Mouse (Mus musculus): ENCODE data around the gene Prmt7.
"Not testable (repeated sequence)": the region's sequence is repeated elsewhere in the genome, so short reads cannot be mapped to it uniquely, and the experiment has no call there.

Prmt7 gene

DNA sequence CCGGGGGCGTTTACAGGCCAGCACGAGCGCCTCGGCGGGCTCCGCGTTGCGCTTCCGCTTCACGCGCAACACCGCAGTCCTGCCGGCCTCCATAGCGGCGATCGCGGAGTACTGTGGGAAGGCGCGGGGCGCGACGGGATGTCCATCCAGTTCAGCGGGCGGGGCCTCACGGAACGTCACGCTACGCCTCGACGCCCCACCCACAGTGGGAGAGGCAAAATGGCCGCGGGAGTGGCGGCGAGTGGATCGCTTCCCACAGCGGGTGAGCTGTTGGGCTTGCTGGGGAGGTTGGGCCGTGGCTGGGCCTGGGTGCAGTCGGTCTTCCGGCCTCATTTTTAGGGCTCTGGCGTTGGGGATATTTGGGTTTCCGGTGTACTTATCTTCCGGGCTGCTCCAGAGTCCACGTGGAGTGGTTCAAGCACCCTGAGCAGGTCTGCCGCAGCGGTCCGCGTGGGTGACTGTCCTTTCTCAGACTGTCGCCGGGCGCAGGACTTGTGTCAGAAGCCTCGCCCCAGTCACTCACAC, at the start of gene Prmt7, which contains the start of gene Slc7a6os:
Prmt7 (plus strand) TSS at position 116 of the 525 bp plus-strand sequence.
Slc7a6os (minus strand) TSS at position 115 of the 525 bp plus-strand sequence.
- DNase-seq (ENCODE audit: low spot score in 2 of 2): peak; percentile 89 to 92

DNA sequence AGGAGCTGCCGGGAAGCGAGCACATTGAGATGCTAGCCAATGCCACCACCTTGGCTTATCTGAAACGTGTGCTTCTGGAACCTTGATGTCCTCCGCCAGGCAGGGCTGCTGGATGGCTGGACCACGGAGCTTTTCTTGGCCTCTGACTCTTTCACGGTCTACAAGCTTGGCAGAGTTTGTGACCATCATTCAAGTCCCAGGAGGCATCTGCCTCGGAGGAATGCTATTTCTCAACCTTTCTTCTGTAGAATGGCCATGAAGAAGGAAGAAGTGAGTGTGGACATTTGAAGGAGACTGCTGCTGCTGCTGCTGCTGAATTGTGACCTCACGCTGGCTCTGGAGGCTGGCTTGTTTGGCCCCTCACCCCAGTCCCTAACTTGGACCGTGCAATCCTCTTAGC, 47.5 kb upstream of the Prmt7 start:
- no peak for DNase-seq (ENCODE audit: low spot score in 2 of 2)

DNA sequence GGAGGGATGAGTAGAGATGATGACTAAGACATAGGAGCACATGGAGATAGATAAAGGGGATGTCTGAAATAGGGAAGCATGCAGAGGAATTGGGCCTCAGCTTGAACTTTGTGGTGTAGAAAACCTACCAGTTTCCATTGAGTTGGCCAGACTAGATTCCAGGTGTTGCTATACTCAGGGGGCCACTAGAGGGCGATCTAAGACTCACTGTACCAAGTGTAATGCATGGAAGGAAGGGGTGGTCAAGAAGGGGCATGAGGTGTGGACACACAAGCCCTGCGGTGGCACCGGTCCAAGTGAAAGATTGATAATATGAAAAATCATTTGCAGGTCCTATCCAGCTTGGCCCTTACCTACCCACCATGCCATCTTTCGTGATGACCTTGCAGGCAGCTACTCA, 45.3 kb upstream of the Prmt7 start:
- peak; percentile 30 to 68 for DNase-seq (ENCODE audit: low spot score in 2 of 2)

DNA sequence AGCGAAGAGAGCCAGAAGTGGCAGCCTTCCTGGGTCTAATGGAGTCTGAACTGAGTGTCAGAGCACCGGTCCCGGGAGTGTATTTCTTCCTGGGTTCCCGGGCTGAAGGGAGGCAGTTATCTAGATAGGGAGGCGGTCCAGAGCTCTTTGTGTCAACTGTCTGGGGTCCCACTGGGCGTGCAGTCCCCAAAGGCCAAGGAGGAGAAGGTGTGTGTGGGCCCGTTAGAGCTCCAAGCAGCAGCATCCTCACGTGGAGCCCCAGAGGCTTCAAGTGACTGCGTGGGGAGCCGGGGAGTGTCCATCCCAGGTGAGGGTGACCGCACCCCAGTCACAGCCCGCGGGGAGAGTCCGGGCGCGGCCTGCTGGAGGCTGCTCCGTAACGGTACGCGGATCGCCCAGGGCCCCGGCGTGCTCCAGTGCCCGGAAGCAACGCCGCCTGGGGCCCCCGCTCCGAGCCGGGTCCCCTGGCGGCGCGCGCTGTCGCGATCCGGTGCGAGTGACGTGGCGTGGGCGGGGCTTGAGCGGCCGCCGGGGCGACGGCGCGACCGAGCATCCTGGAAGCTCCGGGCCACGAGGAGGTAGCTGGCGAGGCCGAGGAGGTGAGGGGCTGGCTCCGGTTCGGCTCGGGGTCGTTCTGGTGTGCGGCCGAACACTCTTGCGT, 42.2 kb upstream of the Prmt7 start, which contains the start of gene Slc7a6:
Slc7a6 (plus strand) TSS at position 502 of the 661 bp plus-strand sequence.
- DNase-seq (ENCODE audit: low spot score in 2 of 2): peak; percentile 72 to 82

DNA sequence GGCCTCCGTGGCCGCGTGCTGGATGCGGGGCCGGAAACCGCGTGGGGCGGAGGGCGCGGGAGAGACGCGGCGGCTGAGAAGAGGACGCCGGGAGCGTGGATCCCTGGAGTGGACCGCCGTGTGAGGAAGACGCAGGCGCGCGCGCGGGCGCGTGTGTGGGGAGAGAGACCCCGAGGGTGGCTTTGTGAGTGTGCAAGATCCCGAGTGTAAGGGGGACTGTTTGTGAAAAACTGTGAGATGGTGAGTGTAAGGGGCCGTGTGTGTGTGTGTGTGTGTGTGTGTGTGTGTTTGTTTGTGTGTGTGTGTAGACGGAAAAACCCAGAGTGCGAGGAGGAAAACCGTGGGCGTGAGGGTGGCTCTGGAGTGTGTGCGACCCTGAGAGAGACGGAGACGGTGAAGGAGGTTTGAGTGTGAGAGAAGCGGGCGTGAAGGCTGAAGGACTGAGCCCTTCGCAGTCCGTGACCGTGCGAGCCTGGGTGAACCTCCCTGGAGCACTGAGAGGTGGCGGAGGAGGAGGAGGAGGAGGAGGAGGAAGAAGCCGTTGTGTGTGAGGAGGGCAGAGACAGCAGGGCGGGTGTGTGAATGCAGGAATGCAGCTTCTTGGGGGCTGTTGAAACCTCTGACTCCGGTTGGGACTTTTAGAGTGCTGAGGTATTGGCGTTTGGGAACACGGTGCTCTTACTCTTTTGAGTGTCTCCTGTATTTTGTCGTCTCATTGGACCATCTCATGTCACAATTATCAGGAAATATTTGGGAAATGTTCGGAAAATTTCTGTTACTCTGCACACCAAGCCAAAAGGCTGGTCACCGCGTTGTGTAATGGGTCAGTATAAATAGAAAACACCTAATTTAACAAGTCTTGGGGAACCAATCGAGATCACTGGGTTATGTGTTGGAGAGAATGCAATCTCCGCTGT, 41.5 kb upstream of the Prmt7 start:
- no peak for DNase-seq (ENCODE audit: low spot score in 2 of 2)

DNA sequence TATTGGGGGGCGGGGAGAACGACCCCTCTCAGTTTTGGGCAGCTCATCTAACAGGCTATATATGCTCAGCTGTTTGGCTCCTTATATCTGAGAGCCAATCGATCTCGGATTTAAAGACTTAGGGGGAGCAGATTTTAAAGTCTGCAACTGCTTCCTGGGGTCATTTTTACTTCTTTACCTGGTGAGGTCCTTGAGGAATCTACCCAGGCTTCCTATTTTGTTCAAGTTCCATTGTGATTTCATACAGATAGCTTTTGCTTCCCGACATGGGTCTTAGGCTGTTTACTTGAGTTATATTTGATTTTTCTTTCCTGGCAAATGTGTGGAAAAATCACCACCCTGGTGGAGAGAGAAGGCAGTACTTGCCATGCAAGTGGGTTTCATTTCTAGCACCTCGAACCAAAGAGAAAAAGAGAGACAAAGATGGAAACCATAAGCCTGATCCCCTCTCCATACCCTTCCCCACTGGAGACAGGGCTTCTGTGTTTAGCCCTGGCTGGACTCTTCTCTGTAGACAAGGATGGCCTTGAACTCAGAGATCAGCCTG, 40.7 kb upstream of the Prmt7 start:
- no peak for DNase-seq (ENCODE audit: low spot score in 2 of 2)

DNA sequence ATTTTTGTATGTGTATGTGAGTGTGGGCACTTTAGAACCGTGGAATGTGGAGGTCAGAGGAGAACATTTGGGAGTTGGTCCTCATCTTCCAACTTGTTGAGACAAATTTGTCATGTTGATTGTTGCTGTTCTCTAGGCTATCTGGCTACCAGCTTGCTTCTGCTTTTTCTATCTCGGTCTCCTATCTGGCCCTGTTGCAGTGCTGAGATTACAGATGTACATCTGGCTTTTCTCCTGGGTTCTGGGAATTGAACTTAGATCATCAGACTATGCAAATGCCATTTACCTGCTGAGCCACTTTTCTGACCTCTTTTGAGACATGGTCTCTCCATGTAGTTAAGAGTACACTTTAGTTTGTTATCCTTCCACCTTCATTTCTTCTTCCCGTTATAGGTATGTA, 37.2 kb upstream of the Prmt7 start:
- DNase-seq (ENCODE audit: low spot score in 2 of 2): no peak

DNA sequence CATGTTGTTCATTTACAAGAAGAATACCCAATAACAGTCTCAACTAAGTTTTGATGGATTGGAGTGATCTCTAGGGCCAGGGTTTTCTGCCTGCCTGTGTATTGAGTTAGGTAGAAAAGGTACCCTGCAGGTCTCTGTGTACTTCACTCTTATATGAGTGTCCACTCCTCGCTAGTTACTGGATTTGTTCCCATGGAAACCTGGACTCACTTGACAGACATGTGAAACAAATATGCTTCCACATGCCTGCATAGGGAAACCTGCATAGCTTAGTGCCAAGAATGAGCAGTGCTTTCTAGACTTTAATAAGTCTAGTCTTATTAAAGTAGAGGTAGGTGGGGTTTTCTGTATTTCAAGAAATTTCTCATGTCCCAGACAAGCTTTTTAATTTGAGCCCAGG, 33.8 kb upstream of the Prmt7 start:
- no peak for DNase-seq (ENCODE audit: low spot score in 2 of 2)

DNA sequence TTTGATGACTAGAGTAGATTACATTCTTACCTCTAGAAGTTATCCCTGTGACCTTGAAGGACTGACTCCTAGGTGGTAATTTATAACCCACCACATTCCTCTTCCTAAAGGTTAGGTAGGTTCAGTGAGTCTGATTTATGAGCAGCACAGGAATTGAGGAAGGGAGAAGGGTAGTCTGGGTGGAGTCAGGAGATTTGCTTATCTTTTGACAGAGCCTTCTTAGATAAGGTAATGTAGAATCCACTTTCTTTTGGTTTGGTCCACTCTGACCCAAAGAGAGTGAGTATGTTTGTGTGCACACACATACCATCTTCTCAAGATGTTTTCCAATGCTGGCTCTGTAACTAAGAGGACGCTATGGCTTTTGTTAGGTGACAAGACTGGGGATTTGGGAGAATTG, 33.1 kb upstream of the Prmt7 start:
- DNase-seq (ENCODE audit: low spot score in 2 of 2): no peak

DNA sequence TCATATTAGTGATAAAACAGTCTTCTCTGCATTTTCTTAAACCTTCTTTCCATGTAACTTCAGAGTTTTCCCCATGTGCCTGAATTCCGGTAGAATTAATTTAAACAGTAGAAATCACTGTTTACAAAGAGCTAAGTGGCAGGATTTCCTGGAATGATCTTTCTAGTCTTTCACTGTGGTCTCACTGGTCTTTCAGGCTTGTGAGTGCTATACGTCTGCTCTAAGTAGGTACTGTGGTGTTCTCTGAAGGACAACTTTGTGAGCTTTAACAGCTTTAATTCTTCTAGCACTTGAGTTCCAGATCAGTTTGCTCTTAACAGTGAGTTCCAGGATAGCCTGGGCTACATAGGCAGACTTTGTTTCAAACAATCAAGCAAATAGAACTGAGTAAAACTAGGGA, 32.3 kb upstream of the Prmt7 start:
- no peak for DNase-seq (ENCODE audit: low spot score in 2 of 2)

DNA sequence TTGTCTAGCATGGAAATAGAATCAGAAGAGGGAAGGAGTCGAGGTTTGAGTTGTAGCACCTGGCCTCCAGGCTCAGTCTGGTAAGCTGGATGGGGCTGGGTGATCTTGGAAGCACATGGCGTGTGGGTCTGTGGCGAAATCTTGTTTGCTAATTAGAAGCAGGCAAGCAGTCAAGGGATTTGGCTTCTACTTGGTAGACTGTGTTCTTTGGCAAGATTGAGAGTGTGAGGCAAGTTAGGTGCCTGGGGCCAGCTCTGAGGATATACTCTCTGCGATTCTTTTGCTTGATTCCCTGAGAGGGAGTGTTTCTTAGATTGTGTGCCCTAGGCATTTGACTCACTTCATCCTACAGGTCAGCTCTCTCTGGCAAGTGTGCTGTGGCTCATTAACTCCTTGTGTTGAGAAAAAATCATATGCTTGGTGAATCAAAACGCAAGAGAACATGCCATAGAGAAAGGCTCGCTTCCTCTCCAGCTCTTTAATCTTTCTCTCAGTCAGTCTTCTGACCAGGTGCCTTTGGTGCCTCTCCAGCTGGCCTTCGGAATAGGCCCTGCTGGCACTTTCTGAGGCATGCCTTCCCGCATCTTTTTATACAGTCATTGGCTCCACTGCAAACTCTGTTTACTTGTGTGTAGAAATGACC, 25.0 kb upstream of the Prmt7 start:
- no peak for DNase-seq (ENCODE audit: low spot score in 2 of 2)

DNA sequence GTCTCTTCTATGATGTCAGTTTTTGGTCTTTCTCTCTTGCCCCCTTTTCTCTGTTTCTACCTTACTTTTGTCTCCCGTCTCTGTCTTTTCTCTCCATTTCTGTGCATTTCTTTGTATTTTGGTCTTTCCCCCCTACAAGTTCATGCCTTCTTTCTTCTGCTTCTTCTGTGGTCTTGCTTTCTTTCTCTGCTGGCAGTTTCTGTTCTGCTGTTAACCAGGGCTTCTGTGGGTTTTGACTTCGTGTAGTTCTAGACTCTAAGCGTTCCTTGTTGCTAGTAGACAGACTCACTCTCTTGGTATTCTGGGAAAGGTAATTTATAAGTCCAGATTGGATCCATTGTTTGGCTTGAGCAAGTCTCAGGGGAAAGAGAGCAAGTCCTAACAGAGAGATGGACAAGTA, 24.3 kb upstream of the Prmt7 start:
- no peak for DNase-seq (ENCODE audit: low spot score in 2 of 2)

DNA sequence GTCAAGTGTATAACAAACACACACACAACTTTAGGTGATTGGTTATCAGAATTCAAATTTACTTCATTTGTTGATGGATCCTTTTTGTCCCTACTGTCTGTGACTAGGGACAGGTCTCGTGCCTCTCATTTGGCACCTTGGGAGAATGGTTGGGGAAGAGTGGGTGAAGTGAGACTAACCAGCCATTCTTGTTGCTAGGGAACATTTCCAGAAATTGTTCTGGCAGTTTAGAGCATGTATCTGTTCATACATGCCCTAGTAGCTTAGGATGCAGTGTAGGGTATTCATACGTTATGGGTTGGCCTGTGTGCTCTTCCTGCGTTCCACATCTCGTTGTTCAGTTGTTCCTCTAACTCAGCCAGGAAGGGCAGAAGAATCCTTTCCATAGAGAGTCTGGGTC, 21.6 kb upstream of the Prmt7 start:
- DNase-seq (ENCODE audit: low spot score in 2 of 2): no peak

DNA sequence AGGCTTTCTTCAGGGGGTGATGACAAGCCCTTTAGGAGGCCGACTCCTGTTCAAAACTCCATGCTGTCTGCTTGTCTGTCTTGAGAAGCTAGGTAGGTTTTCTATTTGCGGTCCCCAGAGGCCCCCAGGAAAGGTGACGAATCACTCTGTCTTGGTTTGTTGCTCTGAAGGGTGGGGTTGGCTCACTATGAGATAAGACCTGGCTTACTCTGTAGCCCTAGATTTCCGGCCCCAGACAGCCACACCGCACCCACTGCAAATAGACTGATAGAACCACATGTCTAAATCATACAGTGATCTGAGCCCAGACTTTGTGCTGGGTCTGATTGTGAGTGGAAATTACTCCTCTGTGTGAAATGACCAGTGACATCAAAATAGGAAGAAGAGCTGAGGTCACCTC, 19.1 kb upstream of the Prmt7 start:
- no peak for DNase-seq (ENCODE audit: low spot score in 2 of 2)

DNA sequence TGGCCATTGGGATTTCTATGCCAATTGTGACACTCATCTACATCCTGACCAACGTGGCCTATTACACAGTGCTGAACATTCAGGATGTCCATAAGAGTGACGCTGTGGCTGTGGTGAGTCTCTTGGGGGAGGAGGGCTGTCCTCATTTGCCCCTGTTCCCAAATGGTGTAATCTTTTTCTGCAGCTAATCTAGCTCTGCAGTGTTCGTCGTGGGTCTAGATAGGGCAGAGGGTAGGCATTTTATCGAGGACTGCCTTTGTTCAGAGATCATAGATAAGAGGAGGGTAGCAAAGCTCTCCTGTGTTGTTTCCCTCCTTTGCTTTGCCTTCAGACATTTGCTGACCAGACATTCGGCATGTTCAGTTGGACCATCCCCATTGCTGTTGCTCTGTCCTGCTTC, 17.6 kb upstream of the Prmt7 start:
- DNase-seq (ENCODE audit: low spot score in 2 of 2): no peak

DNA sequence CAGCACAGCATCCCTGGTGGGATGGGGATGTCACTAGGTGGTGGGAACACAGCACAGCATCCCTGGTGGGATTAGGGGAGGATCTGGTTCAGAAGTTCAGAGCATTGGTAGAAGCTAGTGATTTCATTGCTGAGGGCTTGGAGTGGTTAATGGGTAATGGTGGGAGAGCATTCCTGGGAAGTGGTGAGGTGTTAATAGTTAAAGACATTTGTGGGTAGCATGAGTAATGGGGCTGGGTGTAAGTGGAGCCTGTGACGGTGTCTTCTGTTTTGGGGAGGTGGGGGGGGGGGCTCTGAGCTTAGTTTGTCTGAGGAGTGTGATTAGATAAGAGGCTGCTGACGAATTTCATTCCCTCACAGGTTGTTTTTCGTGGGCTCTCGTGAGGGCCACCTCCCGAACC, 16.7 kb upstream of the Prmt7 start:
- DNase-seq (ENCODE audit: low spot score in 2 of 2): no peak

DNA sequence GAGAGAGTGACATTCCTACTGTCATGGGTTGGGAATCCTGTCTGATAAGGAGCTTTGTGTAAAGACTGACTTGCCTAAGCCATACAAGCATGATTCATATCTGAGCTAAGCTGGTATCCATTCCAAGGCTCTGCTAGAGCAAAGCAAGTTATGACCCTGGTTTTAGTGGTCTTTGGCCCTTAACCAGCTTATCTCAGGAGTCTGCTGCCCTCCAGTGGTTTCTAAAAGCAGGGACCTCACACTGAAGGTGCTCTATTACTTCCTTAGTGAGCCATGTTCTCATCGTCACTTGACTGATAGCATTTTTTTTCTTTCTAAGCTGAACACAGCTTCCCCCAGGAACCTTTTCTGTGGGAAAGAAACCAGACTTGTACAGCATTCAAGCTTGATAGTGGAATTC, 12.0 kb upstream of the Prmt7 start:
- DNase-seq (ENCODE audit: low spot score in 2 of 2): peak in 1 of 2 experiments; percentile 19

DNA sequence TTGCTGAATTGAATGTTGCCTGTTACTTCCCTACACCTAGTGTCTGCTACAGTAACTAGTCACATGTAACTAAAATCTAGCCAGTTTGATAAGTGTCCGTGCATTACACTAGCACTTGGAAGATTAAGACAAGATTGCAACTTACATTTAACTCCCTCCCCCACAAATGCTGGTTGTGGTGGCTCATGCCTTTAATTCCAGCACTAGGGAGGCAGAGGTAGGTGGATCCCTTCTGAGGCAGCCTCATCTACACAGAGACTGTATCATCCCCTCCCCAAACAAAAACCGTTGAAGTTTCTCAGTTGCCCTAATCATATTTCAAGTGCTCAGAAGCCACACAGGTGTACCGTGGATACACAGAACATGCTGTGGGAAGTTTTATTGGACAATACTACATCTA, 11.1 kb upstream of the Prmt7 start:
- DNase-seq (ENCODE audit: low spot score in 2 of 2): not testable (repeated sequence)

DNA sequence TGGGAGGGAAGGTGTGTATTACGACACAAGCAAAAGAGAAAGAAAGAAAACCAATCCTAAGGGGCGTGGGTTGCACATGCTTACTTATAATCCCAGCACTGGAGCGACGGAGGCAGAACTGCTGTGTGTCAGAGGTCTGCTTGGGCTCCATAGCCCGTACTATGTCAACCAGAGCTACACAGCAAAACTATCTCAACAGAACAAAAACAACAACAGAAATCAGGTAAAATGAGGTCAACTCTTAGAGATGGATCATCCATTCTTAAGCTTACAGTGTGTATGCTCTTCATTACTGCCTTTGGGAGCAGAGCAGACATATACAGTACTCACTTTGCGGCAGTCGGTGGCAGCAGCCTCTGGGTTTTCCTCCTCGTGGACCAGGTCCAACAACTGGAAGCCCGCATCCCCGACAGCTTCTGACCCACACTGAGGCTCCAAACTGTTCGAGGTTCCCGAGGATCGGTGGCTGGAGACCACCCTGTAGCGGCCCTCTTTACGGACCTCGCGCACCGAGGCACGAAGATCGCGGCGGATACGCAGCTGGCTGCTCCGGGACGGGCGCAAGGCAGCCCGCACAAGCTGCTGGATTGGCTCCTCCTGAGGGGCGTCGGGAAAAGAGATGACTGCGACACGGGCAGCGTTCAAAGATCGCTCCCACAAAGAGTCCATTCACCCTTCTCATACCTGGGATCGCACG, 553 bp upstream of the Prmt7 start:
- DNase-seq (ENCODE audit: low spot score in 2 of 2): peak; percentile 10 to 19

DNA sequence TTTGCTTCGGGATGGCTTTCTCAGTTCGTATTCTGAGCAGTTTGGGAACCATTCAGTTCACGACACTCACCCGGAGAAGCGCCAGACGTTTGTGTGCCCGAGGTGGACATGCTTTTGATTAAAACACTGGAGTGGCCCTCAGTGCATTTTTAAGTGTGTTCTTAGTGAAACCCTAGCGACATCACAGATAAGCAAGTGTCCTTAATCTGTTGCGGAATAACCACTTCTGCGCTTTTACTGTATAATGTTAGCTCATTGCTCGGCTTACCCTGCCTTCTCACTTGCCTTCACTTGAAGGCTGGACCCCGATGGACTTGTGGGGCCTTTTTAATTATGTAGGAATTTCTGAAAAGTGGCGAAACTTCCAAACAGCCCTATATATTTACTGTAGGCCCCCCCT, 685 bp downstream of the Prmt7 start:
- no peak for DNase-seq (ENCODE audit: low spot score in 2 of 2)

DNA sequence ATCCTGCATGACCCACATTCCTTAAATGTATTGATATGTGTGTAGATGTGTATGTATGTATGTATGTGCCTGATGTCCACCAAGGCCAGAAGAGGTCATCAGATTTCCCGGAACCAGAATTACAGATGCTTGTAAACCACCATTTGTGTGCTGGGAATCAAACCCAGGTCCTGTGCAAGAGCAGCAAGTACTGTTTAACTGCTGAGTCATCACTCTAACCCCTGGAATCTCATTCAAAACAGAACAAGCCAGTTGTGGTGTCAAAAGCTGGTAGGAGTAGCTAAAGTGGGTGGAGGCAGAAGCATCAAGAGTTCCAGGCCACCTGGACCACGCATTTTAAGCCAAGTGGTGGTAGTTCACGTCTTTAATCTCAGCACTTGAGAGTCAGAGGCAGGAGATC, 3.2 kb downstream of the Prmt7 start:
- DNase-seq (ENCODE audit: low spot score in 2 of 2): no peak

All from spleen, postnatal 14 days (tissue).